8 mouse cellular contexts compared by ENCODE assay signal in the genomic region with DNA sequence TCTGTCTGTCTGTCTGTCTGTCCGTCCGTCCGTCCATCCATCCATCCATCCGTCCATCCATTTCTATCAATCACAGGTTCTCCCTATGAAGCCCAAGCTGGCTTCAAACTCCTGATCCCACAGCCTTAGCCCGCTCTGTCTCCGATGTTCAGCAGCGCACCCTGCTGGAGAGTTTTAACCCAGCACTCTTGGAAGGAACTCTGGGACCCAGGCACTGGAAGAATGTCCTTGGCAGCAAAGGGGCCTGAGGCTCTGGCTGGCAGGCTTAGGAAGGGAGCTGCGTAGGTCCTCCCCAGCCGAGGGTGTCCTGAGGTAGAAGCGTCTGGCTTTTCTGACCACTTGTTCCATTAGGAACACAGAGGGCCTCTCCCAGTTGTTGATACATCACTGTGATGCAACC. TPM values are rescaled to one million over a fixed set of nuclear protein-coding genes. Genes with fewer than 3 reads are reported as not detected.
A peak's percentile ranks its signal among the peaks of the same experiment; 100 is the strongest.
DNase-seq lines count a peak whose midpoint lies in the region; ATAC-seq and TF ChIP-seq lines count a peak whose summit lies in the region.

No protein-coding gene starts in this region.

- H3K27me3 ChIP-seq in intestine, embryonic 15.5 days (replicated peaks), result no peaks in the 10 kb centered on the region
- H3K27me3 ChIP-seq in liver, postnatal 0 days (ENCODE audit: insufficient read depth, low read length), result no peaks in the 10 kb centered on the region

- H3K27ac ChIP-seq in intestine, embryonic 15.5 days, result peak overlapping the region; percentile 87
- H3K27ac ChIP-seq in liver, postnatal 0 days (ENCODE audit: low read depth), result peak overlapping the region; percentile 90

- no peaks in the 10 kb centered on the region for H3K9me3 ChIP-seq in intestine, embryonic 15.5 days
- H3K9me3 ChIP-seq in liver, postnatal 0 days (ENCODE audit: low read length), result no peaks in the 10 kb centered on the region

- peak; percentile 73 to 75 for DNase-seq in layer of hippocampus, postnatal 10 days (ENCODE audit: low spot score in 2 of 2)
- DNase-seq in layer of hippocampus, adult 9-10 months (ENCODE audit: low spot score), result no peak
- DNase-seq in adrenal gland, adult (ENCODE audit: inconsistent age in 2 of 2, low spot score in 1 of 2), result peak; percentile 83 to 93
- DNase-seq in liver, postnatal 0 days, result peak; percentile 72
- peak; percentile 70 for DNase-seq in ovary, postnatal 14 days (ENCODE audit: low spot score)
- DNase-seq in frontal cortex, postnatal 10 days (ENCODE audit: low spot score in 2 of 2), result no peak

- H3K4me2 ChIP-seq in intestine, embryonic 15.5 days (replicated peaks), result peak overlapping the region; percentile 81
- peak overlapping the region; percentile 83 for H3K4me2 ChIP-seq in liver, postnatal 0 days (ENCODE audit: low read depth, low read length)

- 49% methylated on average over 10 of the region's 10 CpGs for WGBS in intestine, embryonic 15.5 days
- 32% methylated on average over 10 of the region's 10 CpGs for WGBS in liver, postnatal 0 days (ENCODE audit: insufficient replicate concordance)

- peak; percentile 67; the same call in 1 of the 2 replicates for ATAC-seq in erythroid progenitor cell, adult 5-6 weeks (replicated peaks; ENCODE audit: low FRiP score, poor library complexity, severe bottlenecking)
- ATAC-seq in intestine, embryonic 15.5 days, result peak; percentile 19; the same call in 1 of the 2 replicates
- peak; percentile 16; the same call in 1 of the 2 replicates for ATAC-seq in liver, postnatal 0 days

- TF ChIP-seq CTCF in liver, postnatal 0 days (IDR thresholded peaks at IDR 0.05; ENCODE audit: low read depth), result peak; percentile 78

- H3K4me3 ChIP-seq in intestine, embryonic 15.5 days (replicated peaks), result peak overlapping the region; percentile 82
- H3K4me3 ChIP-seq in liver, postnatal 0 days (ENCODE audit: low read depth, low read length), result peak overlapping the region; percentile 66

- no peak for TF ChIP-seq EP300 in liver, postnatal 0 days (IDR thresholded peaks at IDR 0.05; ENCODE audit: low read depth)

- peaks cover 23% of the 10 kb centered on the region for H3K4me1 ChIP-seq in intestine, embryonic 15.5 days (replicated peaks)
- peaks cover 10% of the 10 kb centered on the region for H3K4me1 ChIP-seq in liver, postnatal 0 days (ENCODE audit: insufficient read depth)

- H3K36me3 ChIP-seq in intestine, embryonic 15.5 days, result no peaks in the 10 kb centered on the region
- peaks cover 9% of the 10 kb centered on the region; the same call in 1 of the 2 replicates for H3K36me3 ChIP-seq in liver, postnatal 0 days (replicated peaks; ENCODE audit: insufficient read depth, low read length)

- peak overlapping the region; percentile 28; the same call in 1 of the 2 replicates for H3K9ac ChIP-seq in intestine, embryonic 15.5 days
- H3K9ac ChIP-seq in liver, postnatal 0 days (replicated peaks), result peak overlapping the region; percentile 28; the same call in 1 of the 2 replicates

RNA-seq across cellular contexts. Expression of gene Arpc1b, which starts 2.9 kb away (rescaled TPM):
- total RNA-seq in layer of hippocampus, postnatal 10 days (2021), result 10 to 100 TPM; 25.5 to 39.0 TPM
- total RNA-seq in erythroid progenitor cell, adult 5-6 weeks (2015; ENCODE audit: low replicate concordance), result 42.8 and 47.6 TPM in 2 replicates
- 29.4 and 33.0 TPM in 2 replicates for total RNA-seq in erythroid progenitor cell, adult 5-6 weeks (2017; ENCODE audit: low replicate concordance)
- polyA plus RNA-seq in intestine, embryonic 15.5 days (2015; fragmentation: Nextera tagmentation; extraction: Ambion mirVana), result 554 and 591 TPM in 2 replicates
- polyA plus RNA-seq in liver, postnatal 0 days (2015; fragmentation: Nextera tagmentation; extraction: Ambion mirVana), result 157 and 181 TPM in 2 replicates

RNA-seq across cellular contexts. Expression of gene Pdap1, which starts 23.1 kb away (rescaled TPM):
- total RNA-seq in layer of hippocampus, postnatal 10 days (2021), result 100 to 1,000 TPM; 139 to 140 TPM
- total RNA-seq in erythroid progenitor cell, adult 5-6 weeks (2015; ENCODE audit: low replicate concordance), result 33.5 and 34.4 TPM in 2 replicates
- total RNA-seq in erythroid progenitor cell, adult 5-6 weeks (2017; ENCODE audit: low replicate concordance), result 85.3 and 103 TPM in 2 replicates
- polyA plus RNA-seq in intestine, embryonic 15.5 days (2015; fragmentation: Nextera tagmentation; extraction: Ambion mirVana), result 77.0 and 87.1 TPM in 2 replicates
- polyA plus RNA-seq in liver, postnatal 0 days (2015; fragmentation: Nextera tagmentation; extraction: Ambion mirVana), result 32.5 and 34.0 TPM in 2 replicates

RNA-seq across cellular contexts. Expression of gene Bud31, which starts 23.2 kb away (rescaled TPM):
- total RNA-seq in layer of hippocampus, postnatal 10 days (2021), result 10 to 100 TPM; 80.5 to 85.9 TPM
- total RNA-seq in erythroid progenitor cell, adult 5-6 weeks (2015; ENCODE audit: low replicate concordance), result 91.0 and 168 TPM in 2 replicates
- total RNA-seq in erythroid progenitor cell, adult 5-6 weeks (2017; ENCODE audit: low replicate concordance), result 128 and 139 TPM in 2 replicates
- polyA plus RNA-seq in intestine, embryonic 15.5 days (2015; fragmentation: Nextera tagmentation; extraction: Ambion mirVana), result 176 and 185 TPM in 2 replicates
- polyA plus RNA-seq in liver, postnatal 0 days (2015; fragmentation: Nextera tagmentation; extraction: Ambion mirVana), result 94.8 and 97.2 TPM in 2 replicates

RNA-seq across cellular contexts. Expression of gene Kpna7, which starts 33.1 kb away (rescaled TPM):
- total RNA-seq in layer of hippocampus, postnatal 10 days (2021), result not detected
- total RNA-seq in erythroid progenitor cell, adult 5-6 weeks (2015; ENCODE audit: low replicate concordance), result not detected in 2 replicates
- total RNA-seq in erythroid progenitor cell, adult 5-6 weeks (2017; ENCODE audit: low replicate concordance), result not detected in 2 replicates
- 0.21 and 0.38 TPM in 2 replicates for polyA plus RNA-seq in intestine, embryonic 15.5 days (2015; fragmentation: Nextera tagmentation; extraction: Ambion mirVana)
- polyA plus RNA-seq in liver, postnatal 0 days (2015; fragmentation: Nextera tagmentation; extraction: Ambion mirVana), result not detected in 2 replicates

RNA-seq across cellular contexts. Expression of gene Arpc1a, which starts 33.3 kb away (rescaled TPM):
- 100 to 1,000 TPM; 199 to 202 TPM for total RNA-seq in layer of hippocampus, postnatal 10 days (2021)
- 54.9 and 76.0 TPM in 2 replicates for total RNA-seq in erythroid progenitor cell, adult 5-6 weeks (2015; ENCODE audit: low replicate concordance)
- 17.3 and 34.7 TPM in 2 replicates for total RNA-seq in erythroid progenitor cell, adult 5-6 weeks (2017; ENCODE audit: low replicate concordance)
- polyA plus RNA-seq in intestine, embryonic 15.5 days (2015; fragmentation: Nextera tagmentation; extraction: Ambion mirVana), result 130 and 134 TPM in 2 replicates
- polyA plus RNA-seq in liver, postnatal 0 days (2015; fragmentation: Nextera tagmentation; extraction: Ambion mirVana), result 49.1 and 51.1 TPM in 2 replicates

Comparison
In these comparisons a context has a peak if more than half of its experiments do, and no peak if none do; other contexts are left out.
1. DNase-seq: peak in layer of hippocampus, postnatal 10 days (2 of 2), adrenal gland, adult (2 of 2), liver, postnatal 0 days (single experiment) and ovary, postnatal 14 days (single experiment); none in layer of hippocampus, adult 9-10 months (single experiment) and frontal cortex, postnatal 10 days (0 of 2).
2. ATAC-seq: peak in every context shown above with its lines; median percentile 67 in erythroid progenitor cell, adult 5-6 weeks; 19 in intestine, embryonic 15.5 days; 16 in liver, postnatal 0 days.